Mouse (Mus musculus): ENCODE data around the gene Mtss1l.

Mtss1l gene

GRCm38 (mm10) chr8:110708429-110708828 is 12.8 kb upstream of the Mtss1l start:
- DNase-seq = no peak

- DNase-seq = no peak
Measured at GRCm38 (mm10) chr8:110710593-110710992, 10.7 kb upstream of the Mtss1l start.

GRCm38 (mm10) chr8:110711271-110711934 is 9.9 kb upstream of the Mtss1l start:
- DNase-seq = no peak

GRCm38 (mm10) chr8:110713073-110713472 is 8.2 kb upstream of the Mtss1l start:
- DNase-seq = no peak

GRCm38 (mm10) chr8:110714827-110715519 is 6.3 kb upstream of the Mtss1l start:
- DNase-seq = peak; percentile 66

GRCm38 (mm10) chr8:110716075-110716474 is 5.2 kb upstream of the Mtss1l start:
- peak; percentile 61 for DNase-seq

- DNase-seq = no peak
Measured at GRCm38 (mm10) chr8:110717131-110717530, 4.1 kb upstream of the Mtss1l start.

- no peak for DNase-seq
Measured at GRCm38 (mm10) chr8:110718209-110718968, 2.9 kb upstream of the Mtss1l start.

GRCm38 (mm10) chr8:110718969-110719670 is 2.2 kb upstream of the Mtss1l start:
- DNase-seq = peak; percentile 43

- DNase-seq = no peak
Measured at GRCm38 (mm10) chr8:110719898-110720653, 1.2 kb upstream of the Mtss1l start.

GRCm38 (mm10) chr8:110721606-110722413 is 534 bp downstream of the Mtss1l start:
- peak; percentile 58 for DNase-seq

GRCm38 (mm10) chr8:110722414-110723011 is 1.2 kb downstream of the Mtss1l start:
- DNase-seq = no peak

GRCm38 (mm10) chr8:110724493-110724892 is 3.2 kb downstream of the Mtss1l start:
- DNase-seq = no peak

- peak; percentile 75 for DNase-seq
Measured at GRCm38 (mm10) chr8:110725084-110725838, 4.0 kb downstream of the Mtss1l start.

- DNase-seq = peak; percentile 86
Measured at GRCm38 (mm10) chr8:110726893-110727292, 5.6 kb downstream of the Mtss1l start.

GRCm38 (mm10) chr8:110731346-110731859 is 10.1 kb downstream of the Mtss1l start:
- DNase-seq = no peak

GRCm38 (mm10) chr8:110733036-110733435 is 11.8 kb downstream of the Mtss1l start:
- DNase-seq = no peak

- DNase-seq = no peak
Measured at GRCm38 (mm10) chr8:110738591-110739195, 17.4 kb downstream of the Mtss1l start.

GRCm38 (mm10) chr8:110740629-110741175 is 19.4 kb downstream of the Mtss1l start:
- no peak for DNase-seq
